ENCODE assay signal across 19 mouse cellular contexts in genomic region chr17:35252619-35253292, GRCm38 (mm10). TPM values are rescaled to one million over a fixed set of nuclear protein-coding genes. Genes with fewer than 3 reads are reported as not detected.
DNase-seq lines count a peak whose midpoint lies in the region; ATAC-seq and TF ChIP-seq lines count a peak whose summit lies in the region.
"Had no signal": no experiment of that assay in that cellular context is flagged by ENCODE, and none has a peak within 500 bp of the region (broad histone marks: within the 10 kb centered on the region; RNA-seq: fewer than 3 reads in every experiment).

No protein-coding gene starts in this region.

- peak; percentile 33 for DNase-seq in cerebellum, adult 9-10 months
- DNase-seq in cerebellum, postnatal 36 days: no peak
- DNase-seq in kidney, adult 11 months: peak; percentile 6
- peak; percentile 86 for DNase-seq in midbrain, embryonic 11.5 days (ENCODE audit: low spot score, missing footprints)
- no peak for DNase-seq in midbrain, embryonic 14.5 days
- DNase-seq in thymus, postnatal 14 days: no peak
- DNase-seq: forebrain, postnatal 0 days; gastrocnemius, adult 2 months; heart, postnatal 14 days had no signal

- H3K4me3 ChIP-seq in kidney, embryonic 16.5 days (ENCODE audit: low read length): no peak overlapping the region
- H3K4me3 ChIP-seq in midbrain, embryonic 11.5 days (ENCODE audit: low read depth, low read length): no peak overlapping the region
- no peak overlapping the region for H3K4me3 ChIP-seq in midbrain, embryonic 14.5 days (replicated peaks; ENCODE audit: low read depth, low read length)
- no peak overlapping the region for H3K4me3 ChIP-seq in myocyte
- H3K4me3 ChIP-seq: forebrain, embryonic 10.5 days; gastrocnemius, adult 2 months; heart, embryonic 12.5 days; megakaryocyte, embryonic 14.5 days; neural tube, embryonic 15.5 days had no signal

- peaks cover 9% of the 10 kb centered on the region; the same call in 1 of the 2 replicates for H3K4me1 ChIP-seq in kidney, embryonic 16.5 days (ENCODE audit: insufficient read depth, low read length)
- H3K4me1 ChIP-seq in midbrain, embryonic 11.5 days (ENCODE audit: control insufficient read depth, insufficient read depth, low read length): no peaks in the 10 kb centered on the region
- H3K4me1 ChIP-seq in midbrain, embryonic 14.5 days (ENCODE audit: control insufficient read depth, insufficient read depth, low read length): no peaks in the 10 kb centered on the region

- no peak for ATAC-seq in kidney, embryonic 16.5 days (ENCODE audit: low FRiP score, low TSS enrichment)
- ATAC-seq in midbrain, embryonic 11.5 days (ENCODE audit: low FRiP score): no peak
- no peak for ATAC-seq in midbrain, embryonic 14.5 days (ENCODE audit: low FRiP score, low TSS enrichment)
- ATAC-seq: forebrain, postnatal 0 days had no signal

- no peak overlapping the region for H3K9ac ChIP-seq in kidney, embryonic 16.5 days (replicated peaks; ENCODE audit: low read length)
- no peak overlapping the region for H3K9ac ChIP-seq in midbrain, embryonic 11.5 days (ENCODE audit: low read length)
- no peak overlapping the region for H3K9ac ChIP-seq in midbrain, embryonic 14.5 days (replicated peaks; ENCODE audit: low read length)
- H3K9ac ChIP-seq: forebrain, postnatal 0 days; heart, embryonic 12.5 days; hindbrain, embryonic 14.5 days; liver, embryonic 14.5 days; neural tube, embryonic 15.5 days had no signal

- H3K27me3 ChIP-seq in kidney, embryonic 16.5 days (ENCODE audit: insufficient read depth, low read length): no peaks in the 10 kb centered on the region
- no peaks in the 10 kb centered on the region for H3K27me3 ChIP-seq in midbrain, embryonic 11.5 days (ENCODE audit: control insufficient read depth, insufficient read depth, low read length)
- no peaks in the 10 kb centered on the region for H3K27me3 ChIP-seq in midbrain, embryonic 14.5 days (ENCODE audit: control insufficient read depth, insufficient read depth, low read length)
- no peaks in the 10 kb centered on the region for H3K27me3 ChIP-seq in myocyte (ENCODE audit: control insufficient read depth, insufficient read depth, insufficient read length)
- H3K27me3 ChIP-seq: neural tube, embryonic 15.5 days had no signal

- no peak overlapping the region for H3K4me2 ChIP-seq in kidney, embryonic 16.5 days (replicated peaks; ENCODE audit: low read depth, low read length)
- no peak overlapping the region for H3K4me2 ChIP-seq in midbrain, embryonic 11.5 days
- no peak overlapping the region for H3K4me2 ChIP-seq in midbrain, embryonic 14.5 days (ENCODE audit: low read length)
- no peak overlapping the region for H3K4me2 ChIP-seq in myocyte (ENCODE audit: low read depth)
- H3K4me2 ChIP-seq: heart, embryonic 12.5 days; hindbrain, embryonic 14.5 days; neural tube, embryonic 15.5 days had no signal

- peak; percentile 17 for TF ChIP-seq POLR2A in myocyte (IDR thresholded peaks at IDR 0.05; ENCODE audit: insufficient read length, low read depth)

- H3K9me3 ChIP-seq in kidney, embryonic 16.5 days (ENCODE audit: low read length): no peaks in the 10 kb centered on the region
- no peaks in the 10 kb centered on the region for H3K9me3 ChIP-seq in midbrain, embryonic 11.5 days (ENCODE audit: control insufficient read depth, low read length)
- H3K9me3 ChIP-seq in midbrain, embryonic 14.5 days (ENCODE audit: control insufficient read depth, low read length): no peaks in the 10 kb centered on the region
- H3K9me3 ChIP-seq: forebrain, embryonic 10.5 days; heart, embryonic 12.5 days; megakaryocyte, embryonic 14.5 days; neural tube, embryonic 15.5 days had no signal

- H3K36me3 ChIP-seq in kidney, embryonic 16.5 days (ENCODE audit: insufficient read depth, low read length): peaks cover 59% of the 10 kb centered on the region
- peaks cover 38% of the 10 kb centered on the region for H3K36me3 ChIP-seq in midbrain, embryonic 11.5 days (ENCODE audit: control insufficient read depth, insufficient read depth, low read length)
- H3K36me3 ChIP-seq in midbrain, embryonic 14.5 days (ENCODE audit: control insufficient read depth, insufficient read depth, low read length): peaks cover 66% of the 10 kb centered on the region
- peaks cover 18% of the 10 kb centered on the region for H3K36me3 ChIP-seq in myocyte (ENCODE audit: control insufficient read depth, insufficient read depth)

- WGBS in kidney, embryonic 16.5 days: 84% methylated on average over 18 of the region's 18 CpGs
- 90% methylated on average over 18 of the region's 18 CpGs for WGBS in midbrain, embryonic 11.5 days
- 87% methylated on average over 18 of the region's 18 CpGs for WGBS in midbrain, embryonic 14.5 days

- no peak overlapping the region for H3ac ChIP-seq in myocyte (ENCODE audit: control insufficient read depth, insufficient read length)

- no peak overlapping the region for H3K27ac ChIP-seq in kidney, embryonic 16.5 days (ENCODE audit: low read length)
- no peak overlapping the region for H3K27ac ChIP-seq in midbrain, embryonic 11.5 days (ENCODE audit: low read depth, low read length)
- no peak overlapping the region for H3K27ac ChIP-seq in midbrain, embryonic 14.5 days (replicated peaks; ENCODE audit: low read depth, low read length)
- H3K27ac ChIP-seq: forebrain, embryonic 10.5 days; gastrocnemius, adult 2 months; hindbrain, embryonic 14.5 days; liver, embryonic 14.5 days; neural tube, embryonic 15.5 days had no signal

- peaks cover 2% of the 10 kb centered on the region for H3K79me2 ChIP-seq in myocyte (ENCODE audit: control insufficient read depth, insufficient read depth)

TF ChIP-seq in myocyte, 11 proteins besides CTCF, POLR2A, EP300 and RAD21:
- TF ChIP-seq POLR2AphosphoS2 (IDR thresholded peaks at IDR 0.05; ENCODE audit: insufficient read length, low read depth) (peak; percentile 72), CEBPB (IDR thresholded peaks at IDR 0.05; ENCODE audit: insufficient read depth, poor library complexity, severe bottlenecking) (no peak)

RNA-seq across cellular contexts. Expression of gene H2-D1, which starts 9.8 kb away (rescaled TPM):
- 73.6 and 87.2 TPM in 2 replicates for polyA plus RNA-seq in kidney, embryonic 16.5 days (2015; fragmentation: Nextera tagmentation; extraction: Ambion mirVana)
- 42.2 and 45.9 TPM in 2 replicates for polyA plus RNA-seq in midbrain, embryonic 11.5 days (2014; fragmentation: Nextera tagmentation; extraction: Ambion mirVana)
- 68.5 and 74.3 TPM in 2 replicates for polyA plus RNA-seq in midbrain, embryonic 14.5 days (2014; fragmentation: Nextera tagmentation; extraction: Ambion mirVana)
- 38.3 TPM for polyA plus RNA-seq in myocyte (2012; fragmentation: generic; extraction: Trizol)

RNA-seq across cellular contexts. Expression of gene Ddx39b, which starts 11.2 kb away (rescaled TPM):
- polyA plus RNA-seq in kidney, embryonic 16.5 days (2015; fragmentation: Nextera tagmentation; extraction: Ambion mirVana): 553 and 556 TPM in 2 replicates
- polyA plus RNA-seq in midbrain, embryonic 11.5 days (2014; fragmentation: Nextera tagmentation; extraction: Ambion mirVana): 649 and 657 TPM in 2 replicates
- polyA plus RNA-seq in midbrain, embryonic 14.5 days (2014; fragmentation: Nextera tagmentation; extraction: Ambion mirVana): 386 and 390 TPM in 2 replicates
- polyA plus RNA-seq in myocyte (2012; fragmentation: generic; extraction: Trizol): 268 TPM

RNA-seq across cellular contexts. Expression of gene Nfkbil1, which starts 17.2 kb away (rescaled TPM):
- polyA plus RNA-seq in kidney, embryonic 16.5 days (2015; fragmentation: Nextera tagmentation; extraction: Ambion mirVana): 11.6 TPM in 2 replicates
- polyA plus RNA-seq in midbrain, embryonic 11.5 days (2014; fragmentation: Nextera tagmentation; extraction: Ambion mirVana): 3.3 and 4.4 TPM in 2 replicates
- polyA plus RNA-seq in midbrain, embryonic 14.5 days (2014; fragmentation: Nextera tagmentation; extraction: Ambion mirVana): 3.8 and 7.3 TPM in 2 replicates
- 27.1 TPM for polyA plus RNA-seq in myocyte (2012; fragmentation: generic; extraction: Trizol)

RNA-seq across cellular contexts. Expression of gene Atp6v1g2, which starts 19.3 kb away (rescaled TPM):
- polyA plus RNA-seq in kidney, embryonic 16.5 days (2015; fragmentation: Nextera tagmentation; extraction: Ambion mirVana): 5.8 and 8.5 TPM in 2 replicates
- 17.0 and 17.8 TPM in 2 replicates for polyA plus RNA-seq in midbrain, embryonic 11.5 days (2014; fragmentation: Nextera tagmentation; extraction: Ambion mirVana)
- 78.1 and 99.0 TPM in 2 replicates for polyA plus RNA-seq in midbrain, embryonic 14.5 days (2014; fragmentation: Nextera tagmentation; extraction: Ambion mirVana)
- 2.0 TPM for polyA plus RNA-seq in myocyte (2012; fragmentation: generic; extraction: Trizol)

RNA-seq across cellular contexts. Expression of gene Gm16181, which starts 32.1 kb away (rescaled TPM):
- polyA plus RNA-seq in kidney, embryonic 16.5 days (2015; fragmentation: Nextera tagmentation; extraction: Ambion mirVana): 0.56 and 0.62 TPM in 2 replicates
- not detected in 2 replicates for polyA plus RNA-seq in midbrain, embryonic 11.5 days (2014; fragmentation: Nextera tagmentation; extraction: Ambion mirVana)
- not detected in 2 replicates for polyA plus RNA-seq in midbrain, embryonic 14.5 days (2014; fragmentation: Nextera tagmentation; extraction: Ambion mirVana)
- polyA plus RNA-seq in myocyte (2012; fragmentation: generic; extraction: Trizol): 0.18 TPM
- polyA plus RNA-seq: C2C12; forebrain, embryonic 10.5 days; forebrain, postnatal 0 days; heart, embryonic 12.5 days; hindbrain, embryonic 14.5 days; limb, embryonic 14.5 days; neural tube, embryonic 15.5 days had no signal

Comparison
In these comparisons a context has a peak if more than half of its experiments do, and no peak if none do; other contexts are left out.
1. DNase-seq: peak in cerebellum, adult 9-10 months (single experiment), kidney, adult 11 months (single experiment) and midbrain, embryonic 11.5 days (single experiment); none in cerebellum, postnatal 36 days (0 of 2), midbrain, embryonic 14.5 days (single experiment) and thymus, postnatal 14 days (single experiment).